Mouse (Mus musculus): ENCODE data around the gene Donson.
"Not testable (repeated sequence)": the region's sequence is repeated elsewhere in the genome, so short reads cannot be mapped to it uniquely, and the experiment has no call there.

Gene Donson

DNA sequence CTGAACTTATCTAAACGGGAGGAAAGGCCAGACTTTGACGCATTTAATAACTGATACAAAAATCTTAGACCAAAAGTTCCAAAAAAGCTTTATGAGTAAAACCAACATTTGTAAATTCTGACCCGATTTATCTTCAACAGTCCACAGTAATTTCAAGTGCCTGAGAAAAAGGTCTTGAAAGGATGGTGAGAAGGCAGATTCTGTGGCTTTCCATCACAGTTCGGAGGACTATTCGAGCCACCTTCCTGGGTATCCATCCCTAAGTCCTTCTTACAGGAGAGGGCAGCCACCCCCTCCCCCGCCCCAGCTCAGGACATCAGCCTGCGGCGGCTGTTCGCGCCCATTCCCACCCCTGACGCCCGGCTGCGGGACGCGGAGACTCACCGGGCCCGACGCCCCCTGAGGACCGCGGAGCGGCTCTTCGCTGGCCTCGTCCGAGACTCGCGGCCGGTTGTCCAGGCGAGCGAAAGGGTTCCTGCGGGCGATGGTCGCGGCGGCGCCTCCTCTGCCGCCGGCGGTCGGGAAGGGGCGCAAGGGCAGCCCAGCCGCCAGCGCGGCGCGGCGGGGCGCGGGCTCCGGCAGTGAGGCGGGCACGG is 449 bp downstream of the Donson start:
- peak; percentile 58 for DNase-seq (ENCODE audit: low spot score)

DNA sequence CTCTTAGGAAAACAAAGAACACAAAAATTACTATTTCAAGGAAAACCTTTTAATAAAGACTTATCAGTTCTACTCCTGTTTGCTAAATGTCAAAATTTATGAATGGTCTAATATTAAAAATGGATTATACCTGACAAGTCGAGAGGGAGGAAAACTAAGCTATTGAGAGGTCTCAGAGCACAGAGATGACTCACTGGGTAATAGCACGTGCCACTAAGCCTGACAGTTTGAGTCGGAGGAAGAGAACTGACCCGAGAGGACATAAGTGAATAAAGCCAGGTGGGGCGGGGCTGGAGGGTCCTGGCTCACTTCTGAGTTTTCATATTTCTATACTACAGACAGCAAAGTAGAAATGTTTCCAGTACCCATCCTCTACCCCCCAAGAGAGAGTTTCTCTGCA is 2.2 kb downstream of the Donson start:
- no peak for DNase-seq (ENCODE audit: low spot score)

DNA sequence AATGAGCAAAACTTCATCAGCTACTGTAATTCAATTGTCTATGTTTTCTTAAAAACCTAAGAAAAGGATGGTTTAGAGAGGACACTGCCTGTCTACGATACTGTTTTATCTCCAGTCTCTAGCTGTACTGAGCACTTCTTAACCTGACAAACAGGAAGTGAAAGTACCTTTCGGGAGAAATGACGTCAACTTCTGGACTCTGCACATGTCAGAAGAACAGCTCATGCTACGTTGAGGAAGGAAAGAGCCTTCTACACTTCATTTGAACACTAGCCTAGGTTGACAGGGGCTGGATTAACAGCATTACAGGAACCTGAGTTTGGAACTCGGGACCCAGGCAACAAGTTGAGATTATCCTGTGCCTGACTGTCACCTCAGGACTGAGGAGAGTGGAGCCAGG is 3.0 kb downstream of the Donson start:
- DNase-seq (ENCODE audit: low spot score): no peak

DNA sequence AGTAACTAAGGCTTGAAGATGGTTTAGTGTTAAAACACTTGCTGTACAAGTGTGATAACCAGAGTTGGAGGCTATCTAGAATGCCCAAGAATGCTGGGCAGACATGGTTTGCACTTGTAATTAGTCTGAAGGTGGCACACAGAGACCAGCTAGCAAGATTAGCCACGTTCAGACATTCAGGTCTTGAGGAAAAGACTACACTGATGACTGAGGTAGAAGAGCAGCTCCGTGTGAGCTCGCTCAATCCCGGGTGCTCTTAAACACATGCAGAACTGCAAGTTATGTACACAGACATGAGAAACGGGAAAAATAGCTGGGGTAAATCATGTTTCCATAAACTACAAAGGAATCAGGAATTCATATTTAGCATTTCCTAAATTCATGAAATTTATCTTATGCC is 7.9 kb downstream of the Donson start:
- DNase-seq (ENCODE audit: low spot score): no peak

DNA sequence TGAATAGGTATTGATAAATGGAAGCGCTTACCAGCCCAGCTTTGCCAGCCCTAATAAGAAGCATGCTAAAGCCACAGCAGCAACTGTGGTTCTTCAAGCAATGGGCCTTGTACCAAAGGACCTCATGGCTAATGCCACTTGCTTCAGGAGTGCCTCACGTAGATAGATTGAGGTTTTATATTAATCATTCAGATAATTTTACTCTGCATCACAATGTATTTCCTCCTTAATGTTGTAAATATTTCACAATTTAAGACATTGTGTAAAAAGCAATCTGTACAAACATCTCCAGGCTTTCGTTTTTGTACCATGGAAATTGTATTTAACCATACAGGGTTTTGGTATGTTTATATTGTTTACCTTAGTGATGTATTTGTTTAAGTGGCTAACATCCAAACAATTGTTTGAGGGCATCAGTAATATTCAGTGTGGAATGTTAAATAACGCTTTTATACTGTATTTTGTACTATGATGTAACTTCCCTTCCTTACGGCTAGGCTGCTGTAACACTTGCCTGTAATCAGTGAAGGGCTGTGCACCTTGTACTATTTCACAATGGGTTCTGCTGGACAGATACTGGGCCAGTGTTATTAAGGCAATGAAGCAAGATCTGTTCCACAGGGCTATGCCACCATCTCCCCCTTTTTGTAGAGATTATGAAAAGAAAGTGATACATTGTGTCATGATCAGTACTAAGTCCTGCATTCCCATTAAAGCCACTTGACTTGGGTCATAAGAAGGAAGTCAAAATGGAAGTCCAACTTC is 10.2 kb downstream of the Donson start:
- no peak for DNase-seq (ENCODE audit: low spot score)

DNA sequence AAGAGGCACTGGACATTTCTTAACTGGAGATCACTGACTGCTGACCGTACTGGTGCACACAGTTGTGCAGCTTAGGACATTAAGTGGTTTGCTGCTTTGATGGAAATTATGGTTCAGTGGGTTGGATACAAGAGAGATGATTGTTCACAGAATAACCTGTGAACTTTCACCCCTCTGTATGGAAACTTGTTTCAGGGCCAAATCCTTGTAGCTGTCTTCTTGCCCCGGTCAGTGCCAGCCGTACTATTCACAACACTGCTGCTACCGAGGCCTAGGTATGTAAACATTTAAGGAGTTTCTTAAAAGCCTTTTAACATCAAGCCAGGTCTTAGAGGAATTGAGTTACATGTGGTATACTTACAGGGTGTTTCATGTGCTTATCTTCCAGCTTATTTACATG is 14.1 kb downstream of the Donson start:
- no peak for DNase-seq (ENCODE audit: low spot score)

DNA sequence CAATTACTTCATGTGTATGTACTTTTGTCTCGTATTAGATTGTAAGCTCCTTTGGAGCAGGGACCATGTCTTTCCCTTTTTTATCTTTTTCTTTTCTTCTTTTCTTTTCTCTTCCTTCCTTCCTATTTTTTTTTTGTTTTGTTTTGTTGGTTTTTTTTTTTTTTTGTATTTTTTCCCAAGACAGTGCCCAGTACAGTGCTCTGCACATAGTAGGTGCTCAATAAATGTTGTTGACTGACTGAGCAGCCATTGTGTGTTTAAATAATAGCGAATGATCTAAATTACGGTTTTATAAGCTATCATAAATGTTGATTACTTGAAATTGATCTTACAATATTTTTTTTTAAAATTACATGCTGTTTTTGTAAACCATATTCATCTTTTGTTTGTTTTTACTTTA is 24.8 kb downstream of the Donson start:
- no peak for DNase-seq (ENCODE audit: low spot score)

DNA sequence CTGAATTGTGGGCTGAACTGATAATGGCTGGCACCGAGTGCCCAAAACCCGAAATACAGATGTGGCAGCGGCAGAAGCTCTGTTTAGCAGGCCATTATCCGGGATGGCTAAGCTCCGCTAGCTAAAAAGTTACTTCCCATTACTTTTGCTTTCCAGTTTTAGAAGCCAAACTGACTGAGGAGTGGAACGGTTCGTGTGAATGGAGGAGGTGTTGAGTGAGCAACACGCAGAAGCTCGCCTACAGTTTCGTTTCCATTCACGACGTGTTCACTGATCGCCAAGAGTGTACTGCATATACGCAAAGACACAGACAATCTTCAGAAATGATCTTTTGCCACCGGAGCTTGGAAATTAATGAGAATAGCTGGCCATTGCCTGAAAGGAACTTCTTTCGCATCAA is 26.2 kb downstream of the Donson start:
- DNase-seq (ENCODE audit: low spot score): no peak

DNA sequence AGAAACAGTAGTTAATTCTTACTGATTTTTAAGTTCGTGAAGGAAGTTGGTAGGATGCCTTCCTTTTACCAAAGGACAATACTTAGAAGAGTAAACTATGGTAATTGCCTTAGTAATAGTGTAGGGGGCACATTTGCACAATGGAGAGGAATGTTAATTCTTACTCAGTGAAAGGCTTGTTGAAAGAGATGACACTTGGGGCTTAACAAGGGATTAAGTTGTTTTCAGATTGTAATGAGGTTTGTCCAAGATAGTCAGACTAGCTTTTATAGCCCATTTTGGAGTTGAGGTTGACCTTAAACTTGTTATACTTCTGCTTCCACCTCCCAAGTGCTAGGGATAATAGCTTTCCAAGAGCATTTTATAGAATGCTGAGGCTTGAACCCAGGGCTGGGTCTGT is 27.2 kb downstream of the Donson start:
- no peak for DNase-seq (ENCODE audit: low spot score)

DNA sequence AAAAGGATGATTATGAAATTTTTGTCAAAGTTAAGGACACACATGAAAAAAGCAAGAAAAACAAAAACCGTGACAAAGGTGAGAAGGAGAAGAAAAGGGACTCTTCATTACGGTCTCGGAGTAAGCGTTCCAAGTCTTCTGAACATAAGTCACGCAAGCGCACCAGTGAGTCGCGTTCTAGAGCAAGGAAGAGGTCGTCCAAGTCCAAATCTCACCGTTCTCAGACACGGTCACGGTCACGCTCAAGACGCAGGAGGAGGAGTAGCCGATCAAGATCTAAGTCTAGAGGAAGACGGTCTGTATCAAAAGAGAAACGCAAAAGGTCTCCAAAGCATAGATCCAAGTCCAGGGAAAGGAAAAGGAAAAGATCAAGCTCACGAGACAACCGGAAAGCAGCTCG is 28.8 kb downstream of the Donson start:
- DNase-seq (ENCODE audit: low spot score): no peak

DNA sequence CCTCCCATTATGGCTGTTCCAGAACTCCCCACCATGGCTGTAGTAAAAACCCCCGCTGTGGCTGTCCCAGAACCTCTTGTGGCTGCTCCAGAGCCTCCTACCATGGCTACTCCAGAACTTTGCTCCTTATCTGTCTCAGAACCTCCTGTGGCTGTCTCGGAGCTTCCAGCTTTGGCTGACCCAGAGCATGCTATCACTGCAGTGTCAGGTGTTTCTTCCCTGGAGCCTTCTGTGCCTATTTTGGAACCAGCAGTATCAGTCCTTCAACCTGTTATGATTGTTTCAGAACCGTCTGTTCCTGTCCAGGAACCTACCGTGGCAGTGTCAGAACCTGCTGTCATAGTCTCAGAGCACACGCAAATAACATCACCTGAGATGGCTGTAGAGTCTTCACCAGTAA is 30.1 kb downstream of the Donson start:
- DNase-seq (ENCODE audit: low spot score): no peak

DNA sequence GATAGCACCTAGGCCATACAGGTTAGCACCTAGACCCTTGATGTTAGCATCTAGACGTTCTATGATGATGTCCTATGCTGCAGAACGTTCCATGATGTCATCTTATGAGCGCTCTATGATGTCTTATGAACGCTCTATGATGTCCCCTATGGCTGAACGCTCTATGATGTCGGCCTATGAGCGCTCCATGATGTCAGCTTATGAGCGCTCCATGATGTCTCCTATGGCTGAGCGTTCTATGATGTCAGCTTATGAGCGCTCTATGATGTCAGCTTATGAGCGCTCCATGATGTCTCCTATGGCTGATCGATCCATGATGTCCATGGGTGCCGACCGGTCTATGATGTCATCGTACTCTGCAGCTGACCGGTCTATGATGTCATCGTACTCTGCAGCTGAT is 31.3 kb downstream of the Donson start:
- no peak for DNase-seq (ENCODE audit: low spot score)

DNA sequence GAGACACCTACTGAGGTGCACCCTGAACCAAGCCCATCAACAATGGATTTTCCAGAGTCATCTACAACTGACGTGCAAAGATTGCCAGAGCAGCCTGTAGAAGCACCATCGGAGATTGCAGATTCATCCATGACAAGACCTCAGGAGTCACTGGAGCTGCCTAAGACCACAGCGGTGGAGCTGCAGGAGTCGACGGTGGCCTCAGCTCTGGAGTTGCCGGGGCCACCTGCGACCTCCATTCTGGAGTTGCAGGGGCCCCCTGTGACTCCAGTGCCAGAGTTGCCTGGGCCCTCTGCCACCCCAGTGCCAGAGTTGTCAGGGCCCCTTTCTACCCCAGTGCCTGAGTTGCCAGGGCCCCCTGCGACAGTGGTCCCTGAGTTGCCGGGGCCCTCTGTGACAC is 33.3 kb downstream of the Donson start:
- no peak for DNase-seq (ENCODE audit: low spot score)

DNA sequence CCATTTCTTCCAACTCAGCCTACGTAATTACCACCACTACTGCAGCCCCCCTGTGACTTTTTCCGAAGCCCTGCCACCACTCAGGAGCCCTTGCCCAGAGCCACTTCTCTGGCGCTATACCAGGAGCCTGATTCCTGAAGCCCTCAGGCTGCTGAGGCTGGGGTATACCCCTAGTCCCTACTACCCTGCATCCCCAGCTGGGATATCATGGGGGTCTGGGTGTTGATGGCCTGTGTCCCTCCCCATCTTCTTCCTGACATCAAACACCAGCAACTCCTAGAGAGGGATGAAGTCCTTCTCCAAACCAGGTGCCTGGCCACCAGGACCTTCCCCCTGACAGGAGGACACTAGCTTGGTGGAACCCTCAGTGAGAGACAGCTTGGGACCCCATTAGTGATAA is 36.4 kb downstream of the Donson start:
- no peak for DNase-seq (ENCODE audit: low spot score)

DNA sequence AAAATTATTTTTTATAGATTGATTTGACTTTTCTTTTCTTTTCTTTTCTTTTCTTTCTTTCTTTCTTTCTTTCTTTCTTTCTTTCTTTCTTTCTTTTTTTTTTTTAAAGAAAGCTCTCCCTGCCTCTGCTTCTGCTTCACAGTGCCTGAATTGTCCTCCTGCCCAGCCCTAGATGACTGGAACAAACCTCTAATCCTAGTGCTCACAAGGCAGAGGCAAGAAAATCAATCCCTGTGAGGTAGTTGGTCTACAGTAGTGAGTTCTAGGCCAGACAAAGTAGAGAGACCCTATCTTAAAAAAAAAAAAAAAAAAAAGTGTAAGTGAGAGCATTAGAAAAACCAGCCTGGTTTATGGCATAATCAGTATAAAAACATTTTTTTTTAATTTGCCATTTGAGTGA is 38.8 kb downstream of the Donson start:
- DNase-seq (ENCODE audit: low spot score): no peak

DNA sequence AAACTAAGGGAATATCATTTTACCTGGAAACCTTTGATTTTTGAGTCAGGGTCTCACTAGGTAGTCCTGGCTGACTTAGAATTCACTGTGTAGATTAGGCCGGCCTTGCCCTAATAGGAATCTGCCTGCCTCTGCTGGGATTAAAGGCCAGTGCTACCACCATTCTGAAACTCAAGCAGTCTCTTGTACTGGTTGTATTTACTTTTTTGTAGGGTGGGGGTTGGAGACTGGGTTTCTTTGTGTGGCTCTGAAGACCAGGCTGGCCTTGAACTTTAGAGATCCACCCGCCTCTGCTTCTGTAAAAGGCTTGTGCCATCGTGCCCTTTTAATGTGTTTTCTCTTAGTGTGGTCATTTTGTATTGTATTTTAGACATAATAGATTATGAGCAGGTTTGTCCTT is 39.3 kb downstream of the Donson start:
- DNase-seq (ENCODE audit: low spot score): no peak

DNA sequence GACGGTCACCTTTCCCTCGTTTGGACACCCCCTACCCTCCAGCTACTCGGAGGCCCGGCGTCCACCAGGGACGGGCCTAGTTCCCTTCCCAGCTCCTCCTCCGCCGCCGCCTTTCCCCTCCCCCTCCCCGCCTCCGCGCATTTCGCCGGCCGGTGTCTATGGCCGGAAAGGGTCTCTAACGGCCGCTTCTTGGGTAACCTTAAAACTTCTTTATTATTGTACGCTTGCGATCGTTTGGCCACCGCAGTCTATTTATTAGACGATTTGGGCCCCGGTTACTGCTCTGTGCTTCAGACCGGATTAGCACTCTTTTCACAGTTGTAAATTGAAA is 40.4 kb downstream of the Donson start:
- DNase-seq (ENCODE audit: low spot score): peak; percentile 86

DNA sequence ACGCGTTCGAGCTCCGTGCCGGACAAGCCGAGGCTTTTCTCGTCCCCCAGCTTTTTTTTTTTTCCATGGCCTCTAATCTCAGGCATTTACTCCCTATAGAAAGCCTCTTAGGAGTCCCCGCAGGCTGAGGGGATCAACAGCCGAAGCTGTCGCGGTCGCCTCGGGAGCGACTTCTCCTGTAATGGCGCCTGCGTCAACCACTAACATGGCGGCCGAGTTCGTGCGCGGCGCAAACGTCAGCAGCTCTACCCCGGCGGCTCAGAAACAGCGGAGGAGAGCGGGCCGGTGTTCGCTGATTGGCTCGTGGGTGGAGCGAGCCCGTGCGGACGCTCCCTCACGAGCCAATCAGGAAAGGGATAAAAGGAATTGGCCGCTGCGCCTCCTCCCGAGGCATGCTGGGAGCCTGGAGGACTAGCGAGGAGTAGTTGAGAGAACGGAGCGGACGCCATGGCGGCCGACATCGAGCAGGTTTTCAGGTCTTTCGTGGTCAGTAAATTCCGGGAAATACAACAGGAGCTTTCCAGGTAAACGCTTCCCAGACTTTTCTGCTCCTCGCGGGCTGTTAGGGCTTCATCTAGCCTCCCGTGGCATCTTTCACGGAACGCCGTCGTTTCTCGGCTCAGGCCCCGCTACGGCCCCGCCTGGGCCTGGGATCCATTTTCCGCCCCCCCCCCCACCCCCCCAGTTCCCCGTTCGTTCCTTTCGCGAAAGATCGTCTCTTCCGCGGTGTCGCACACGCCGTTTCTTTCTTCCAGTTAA is 40.9 kb downstream of the Donson start, which contains the start of gene Son:
TSS of gene Son (plus strand) at position 46 of the 759 bp plus-strand sequence.
- DNase-seq (ENCODE audit: low spot score): peak; percentile 98

DNA sequence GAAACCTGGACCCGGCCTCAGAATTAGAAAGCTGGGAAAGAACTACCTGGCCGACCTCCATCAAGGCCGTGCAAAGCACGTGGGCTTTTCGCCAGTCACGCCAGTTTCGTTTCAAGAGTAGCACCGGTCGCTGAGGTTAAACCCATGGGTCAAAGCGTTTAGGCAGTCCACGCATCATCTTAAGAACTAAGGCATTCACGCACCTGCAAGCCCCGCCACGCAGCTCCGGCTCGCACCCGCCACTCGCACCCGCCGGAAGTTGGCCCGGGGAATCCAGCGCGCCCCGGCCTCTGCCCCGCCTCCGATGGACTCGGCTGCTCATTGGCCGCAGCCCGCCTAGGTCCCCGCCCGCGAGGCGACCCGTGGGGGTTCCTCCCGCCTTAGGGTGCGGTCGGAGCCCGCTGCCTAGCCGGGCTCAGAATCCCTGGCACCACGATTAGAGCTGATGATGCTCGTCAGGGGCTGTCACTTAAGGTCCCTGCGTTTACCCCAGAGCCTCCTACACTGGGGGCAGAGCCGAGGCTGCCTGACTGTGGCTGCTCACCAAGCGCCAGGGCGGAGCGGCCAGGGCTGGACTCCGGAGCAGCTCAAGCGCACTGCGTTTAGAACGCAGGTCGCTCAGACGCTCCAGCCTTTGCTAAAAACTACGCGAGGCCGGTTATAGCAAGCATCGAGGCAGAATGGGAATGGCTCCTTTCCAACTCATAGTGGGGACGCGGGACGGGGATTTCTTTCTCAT is 41.7 kb downstream of the Donson start, which contains the start of gene Gart:
TSS of gene Gart (minus strand) at position 272 of the 739 bp plus-strand sequence.
- DNase-seq (ENCODE audit: low spot score): peak; percentile 94

DNA sequence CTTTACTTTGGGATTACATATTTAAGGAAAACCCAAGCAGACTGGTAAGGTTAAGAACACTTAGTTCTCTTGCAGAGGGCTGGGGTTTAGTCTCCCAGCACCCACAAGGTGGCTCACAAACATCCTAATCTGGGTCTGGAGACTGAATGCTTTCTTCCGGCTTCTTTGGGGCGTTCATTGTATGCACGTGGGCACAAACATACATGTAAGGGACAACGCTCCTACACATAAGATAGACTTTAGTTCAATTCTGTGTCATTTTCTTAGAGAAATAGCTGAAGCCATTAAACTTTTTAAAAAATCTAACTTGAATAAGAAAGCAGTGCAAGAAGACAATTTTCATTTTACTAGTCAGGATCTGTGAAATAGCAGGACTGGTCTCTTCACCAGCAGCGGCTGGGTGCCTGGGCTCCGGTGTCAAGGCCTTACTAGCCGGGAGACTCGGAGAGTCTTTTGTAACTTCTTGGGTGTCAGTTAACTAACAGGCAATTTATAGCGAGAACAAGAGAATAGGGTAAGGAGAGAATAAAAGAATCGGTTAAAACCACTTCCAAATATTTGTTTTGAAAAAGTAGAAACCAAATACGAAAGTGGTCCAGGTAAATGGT is 42.5 kb downstream of the Donson start:
- no peak for DNase-seq (ENCODE audit: low spot score)

DNA sequence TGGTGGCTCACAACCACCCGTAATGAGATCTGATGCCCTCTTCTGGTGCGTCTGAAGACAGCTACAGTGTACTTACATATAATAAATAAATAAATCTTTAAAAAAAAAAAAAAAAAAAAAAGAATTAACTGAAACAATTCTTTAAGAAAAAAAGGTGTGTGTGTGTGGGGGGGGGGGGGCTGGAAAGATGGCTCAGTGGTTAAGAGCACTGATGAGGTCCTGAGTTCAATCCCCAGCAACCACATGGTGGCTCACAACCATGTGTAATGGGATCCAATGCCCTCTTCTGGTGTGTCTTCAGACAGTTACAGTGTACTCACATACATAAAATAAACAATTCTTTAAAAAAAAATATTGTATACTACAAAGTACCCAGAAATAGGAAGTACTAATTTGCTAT is 43.1 kb downstream of the Donson start:
- DNase-seq (ENCODE audit: low spot score): not testable (repeated sequence)

DNA sequence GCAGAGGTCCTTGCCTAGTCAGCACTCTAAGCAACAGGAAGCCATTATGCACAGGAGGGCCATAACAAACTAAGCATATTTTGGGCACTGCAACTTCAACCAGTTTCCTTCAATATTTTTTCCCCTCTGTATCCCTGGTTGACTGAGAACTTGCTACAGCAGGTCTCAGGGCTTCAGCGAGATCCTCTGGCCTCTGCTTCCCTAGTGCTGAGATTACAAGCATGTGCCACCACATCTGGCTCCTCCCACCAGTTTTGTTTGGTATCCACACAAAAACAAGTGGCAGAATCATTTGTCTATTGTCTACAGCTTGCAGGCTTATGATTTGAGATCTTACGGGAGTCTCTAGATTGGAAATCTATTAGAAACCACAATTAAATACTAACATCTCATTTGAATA is 43.7 kb downstream of the Donson start:
- DNase-seq (ENCODE audit: low spot score): no peak

Data from testis, postnatal 14 days (tissue).